Mouse (Mus musculus) heart, adult 2 months (tissue): ENCODE measurements at regions not wholly inside any gene's neighbourhood (a gene's known extent, or its start where the extent isn't known, plus 50 kb on each side); places are given as distances from the start of the nearest gene placed in this dataset.
"Not testable (repeated sequence)": the region's sequence is repeated elsewhere in the genome, so short reads cannot be mapped to it uniquely, and the experiment has no call there.

Source experiments
- DNase-seq, 2 experiments: peaks; one replicate each; pipeline ENCODE4 v3.0.0; 2021
- H3K27ac ChIP-seq: fragments of 200-600 bp; 2 replicates; pipeline ENCODE4 v1.8.1; 2022
- H3K27me3 ChIP-seq: fragments of 200-500 bp; 2 replicates; pipeline ENCODE4 v1.6.1; 2012; ENCODE audit warnings: mild to moderate bottlenecking, low read length, inconsistent platforms, mixed read lengths; ENCODE audit not compliant: control insufficient read depth, insufficient read depth
- H3K36me3 ChIP-seq: fragments of 200-500 bp; 2 replicates; pipeline ENCODE4 v1.6.1; 2012; ENCODE audit warnings: low read length, inconsistent platforms; ENCODE audit not compliant: control insufficient read depth, insufficient read depth
- H3K4me1 ChIP-seq: fragments of 200-500 bp; 2 replicates; pipeline ENCODE4 v1.6.1; 2011; ENCODE audit warnings: low read length; ENCODE audit not compliant: control insufficient read depth, insufficient read depth
- H3K4me3 ChIP-seq: fragments of 200-600 bp; 2 replicates; pipeline ENCODE4 v1.8.1; 2022
- H3K79me2 ChIP-seq: fragments of 200-500 bp; replicated peaks from 2 replicates; pipeline ENCODE4 v1.6.1; 2012; ENCODE audit warnings: mild to moderate bottlenecking, inconsistent platforms, low read length, moderate library complexity, mixed read lengths; ENCODE audit not compliant: control insufficient read depth, insufficient read depth
- H3K9ac ChIP-seq: fragments of 200-500 bp; 2 replicates; pipeline ENCODE4 v1.6.1; 2012; ENCODE audit warnings: low read depth, mild to moderate bottlenecking, control low read depth, inconsistent platforms, low read length, mixed read lengths
- CTCF ChIP-seq: fragments of 200-600 bp; IDR thresholded peaks from 2 replicates; pipeline ENCODE4 v1.8.1; 2022; ENCODE audit warnings: antibody characterized with exemption, mild to moderate bottlenecking, moderate library complexity
- EP300 ChIP-seq: fragments of 200-500 bp; IDR thresholded peaks from 2 replicates; pipeline ENCODE4 v1.6.1; 2011; ENCODE audit warnings: low read depth, low read length, control low read depth; ENCODE audit not compliant: insufficient read depth
- POLR2A ChIP-seq: fragments of 200-500 bp; IDR thresholded peaks from 2 replicates; pipeline ENCODE4 v1.6.1; 2011; ENCODE audit warnings: mild to moderate bottlenecking, low read depth, low read length, control low read depth; ENCODE audit not compliant: insufficient read depth
- WGBS: fragments of 180-500 bp; shearing (Covaris S2); methylation state at CpG from one replicate; pipeline ENCODE4 v1.1.7; 2018; 5-methylcytosine and 5-hydroxymethylcytosine counted together
- intact Hi-C: fragments of 180-260 bp; cut with DNase I; formaldehyde crosslinking; loops from one replicate; pipeline ENCODE4 v1.15.1; 2025

- DNase-seq: no peak
- Histone ChIP-seq H3K27me3 (no peaks in the 10 kb centered on the region), H3K4me3 (no peak overlapping the region), H3K79me2 (no peaks in the 10 kb centered on the region), H3K27ac (no peak overlapping the region), H3K4me1 (no peaks in the 10 kb centered on the region), H3K36me3 (no peaks in the 10 kb centered on the region), H3K9ac (no peak overlapping the region)
- TF ChIP-seq POLR2A: no peak
- intact Hi-C loops: no loop called here
Observed at GRCm38 (mm10) chr6:25101761-25102160, 145.7 kb upstream of the Tmem229a start.

GRCm38 (mm10) chr6:25087167-25087566 is 131.1 kb upstream of the Tmem229a start:
- Histone ChIP-seq H3K9ac (no peak overlapping the region), H3K4me1 (no peaks in the 10 kb centered on the region), H3K4me3 (no peak overlapping the region), H3K27me3 (no peaks in the 10 kb centered on the region), H3K79me2 (no peaks in the 10 kb centered on the region), H3K36me3 (no peaks in the 10 kb centered on the region), H3K27ac (no peak overlapping the region)
- no peak for DNase-seq
- no peak for TF ChIP-seq POLR2A
- TF ChIP-seq EP300: no peak
- TF ChIP-seq CTCF: no peak
- intact Hi-C loops: no loop called here
- WGBS: 75% methylated on average over 1 of the region's 1 CpGs

- 86% methylated on average over 2 of the region's 2 CpGs for WGBS
- Histone ChIP-seq H3K36me3 (no peaks in the 10 kb centered on the region), H3K79me2 (no peaks in the 10 kb centered on the region), H3K27me3 (no peaks in the 10 kb centered on the region), H3K27ac (no peak overlapping the region), H3K4me1 (no peaks in the 10 kb centered on the region), H3K9ac (no peak overlapping the region), H3K4me3 (no peak overlapping the region)
- TF ChIP-seq EP300 (no peak), POLR2A (no peak), CTCF (no peak)
- no peak for DNase-seq
- intact Hi-C loops: no loop called here
Observed at GRCm38 (mm10) chr6:25085871-25086270, 129.8 kb upstream of the Tmem229a start.

- 22% methylated on average over 4 of the region's 4 CpGs for WGBS
- H3K79me2 ChIP-seq, H3K27me3 ChIP-seq, DNase-seq, intact Hi-C loops, H3K36me3 ChIP-seq, H3K4me3 ChIP-seq, H3K4me1 ChIP-seq, H3K9ac ChIP-seq, H3K27ac ChIP-seq: not testable (repeated sequence)
Observed at GRCm38 (mm10) chr6:25085296-25085695, 129.2 kb upstream of the Tmem229a start.

- no peaks in the 10 kb centered on the region for H3K79me2 ChIP-seq
- H3K36me3 ChIP-seq: no peaks in the 10 kb centered on the region
- WGBS: 58% methylated on average over 6 of the region's 6 CpGs
- no peak overlapping the region for H3K9ac ChIP-seq
- H3K4me1 ChIP-seq: no peaks in the 10 kb centered on the region
- H3K4me3 ChIP-seq: no peak overlapping the region
- no peak for DNase-seq
- no peak for TF ChIP-seq EP300
- TF ChIP-seq CTCF: no peak
- no peak for TF ChIP-seq POLR2A
- intact Hi-C loops: no loop called here
- no peak overlapping the region for H3K27ac ChIP-seq
- H3K27me3 ChIP-seq: no peaks in the 10 kb centered on the region
Observed at GRCm38 (mm10) chr6:25065913-25066312, 109.8 kb upstream of the Tmem229a start.

- TF ChIP-seq EP300 (no peak), CTCF (no peak), POLR2A (no peak)
- no peak overlapping the region for H3K4me3 ChIP-seq
- no peaks in the 10 kb centered on the region for H3K27me3 ChIP-seq
- H3K36me3 ChIP-seq: no peaks in the 10 kb centered on the region
- intact Hi-C loops: no loop called here
- no peaks in the 10 kb centered on the region for H3K79me2 ChIP-seq
- no peak overlapping the region for H3K9ac ChIP-seq
- no peak overlapping the region for H3K27ac ChIP-seq
- 72% methylated on average over 2 of the region's 2 CpGs for WGBS
- no peak for DNase-seq
- no peaks in the 10 kb centered on the region for H3K4me1 ChIP-seq
Observed at GRCm38 (mm10) chr6:25032878-25033509, 76.9 kb upstream of the Tmem229a start.
